Mouse (Mus musculus) macrophage (primary cell): ENCODE measurements around the gene Eif5a. TPM values are rescaled to one million over a fixed set of nuclear protein-coding genes. Genes with fewer than 3 reads are reported as not detected.

Experiments used
- H3K27ac ChIP-seq: fragments of 350-480 bp; formaldehyde crosslinking; 2 replicates; pipeline ENCODE4 v1.9.0; 2021
- H3K36me3 ChIP-seq: fragments of 350-480 bp; formaldehyde crosslinking; 2 replicates; pipeline ENCODE4 v1.9.0; 2021; ENCODE audit errors: inconsistent target
- H3K4me3 ChIP-seq: fragments of 350-480 bp; formaldehyde crosslinking; 2 replicates; pipeline ENCODE4 v1.9.0; 2021; ENCODE audit errors: inconsistent target
- H3K79me2 ChIP-seq: fragments of 350-480 bp; formaldehyde crosslinking; 2 replicates; pipeline ENCODE4 v1.9.0; 2021; ENCODE audit errors: inconsistent target
- WGBS: methylation state at CpG from one replicate; pipeline ENCODE4 v1.1.7; 2026; ENCODE audit warnings: inconsistent platforms; ENCODE audit not compliant: missing documents; 5-methylcytosine and 5-hydroxymethylcytosine counted together
- polyA plus RNA-seq: library from polyadenylated mRNA; stranded (reverse); fragments of 250-400 nt; gene quantifications from 3 replicates; pipeline ENCODE4 v1.2.4, GENCODE M21; 2018; ENCODE audit warnings: inconsistent platforms

Eif5a gene
- polyA plus RNA-seq, 1 experiment from 2014 or later: 339 TPM

DNA sequence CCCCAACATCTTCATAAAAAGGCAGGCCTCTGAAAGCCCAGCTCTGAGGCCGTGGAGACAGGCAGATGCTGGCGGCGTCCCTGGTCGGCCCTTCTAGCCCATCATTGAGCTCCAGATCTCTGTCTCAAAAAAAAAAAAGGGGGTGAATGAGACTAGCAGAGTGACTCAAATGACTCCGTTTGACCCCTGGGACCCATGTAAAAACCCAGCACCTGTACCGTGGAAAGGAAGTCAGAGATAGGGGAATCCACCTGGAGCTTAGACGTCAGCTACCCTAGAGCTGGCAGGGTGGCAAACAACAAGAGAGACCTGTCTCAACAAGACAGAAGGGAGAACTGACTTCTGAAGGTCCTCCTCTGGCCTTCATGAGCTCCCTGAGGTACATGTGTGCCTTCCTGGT, 49.9 kb downstream of the Eif5a start:
- H3K79me2 ChIP-seq: no peaks in the 10 kb centered on the region
- 89% methylated on average over 7 of the region's 7 CpGs for WGBS
- H3K27ac ChIP-seq: no peak overlapping the region
- no peaks in the 10 kb centered on the region for H3K36me3 ChIP-seq
- no peak overlapping the region for H3K4me3 ChIP-seq

DNA sequence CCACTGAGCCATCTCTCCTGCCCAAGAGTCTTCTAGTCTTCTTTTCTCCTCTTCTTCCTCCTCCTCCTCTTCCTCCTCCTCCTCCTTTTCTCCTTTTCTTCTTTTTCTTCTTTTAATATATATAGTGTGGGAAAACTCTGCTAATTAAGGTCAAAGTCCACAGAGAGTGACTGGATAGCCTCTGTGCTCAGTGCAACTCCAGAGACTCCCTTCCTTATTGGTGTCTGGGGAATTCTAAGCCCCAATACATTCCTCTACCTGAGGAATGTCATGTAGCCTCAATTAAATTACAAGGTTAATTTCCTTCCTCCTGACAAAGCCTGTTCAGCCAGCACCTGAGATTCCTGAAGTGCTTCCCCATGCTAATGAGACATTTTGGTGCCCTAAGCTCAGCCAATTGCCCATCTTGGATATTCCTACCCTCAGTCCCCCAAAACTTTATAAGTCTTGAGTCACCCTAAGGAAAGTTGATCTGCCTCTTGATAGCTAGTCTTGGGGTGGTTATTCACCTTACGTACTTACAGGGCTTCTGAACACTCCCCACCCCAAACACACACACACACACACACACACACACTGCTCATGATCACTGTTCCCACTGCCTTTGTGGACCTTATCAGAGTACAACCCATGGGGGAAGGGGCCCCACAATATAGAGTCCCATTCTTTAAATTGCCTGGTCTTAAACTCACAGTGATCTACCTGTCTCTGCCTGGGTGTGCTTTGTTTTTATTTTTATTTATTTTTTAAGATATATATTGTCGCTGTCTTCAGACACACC, 51.3 kb downstream of the Eif5a start:
- Histone ChIP-seq H3K79me2 (no peaks in the 10 kb centered on the region), H3K27ac (no peak overlapping the region), H3K36me3 (no peaks in the 10 kb centered on the region), H3K4me3 (no peak overlapping the region)
- WGBS: 100% methylated on average over 2 of the region's 2 CpGs

DNA sequence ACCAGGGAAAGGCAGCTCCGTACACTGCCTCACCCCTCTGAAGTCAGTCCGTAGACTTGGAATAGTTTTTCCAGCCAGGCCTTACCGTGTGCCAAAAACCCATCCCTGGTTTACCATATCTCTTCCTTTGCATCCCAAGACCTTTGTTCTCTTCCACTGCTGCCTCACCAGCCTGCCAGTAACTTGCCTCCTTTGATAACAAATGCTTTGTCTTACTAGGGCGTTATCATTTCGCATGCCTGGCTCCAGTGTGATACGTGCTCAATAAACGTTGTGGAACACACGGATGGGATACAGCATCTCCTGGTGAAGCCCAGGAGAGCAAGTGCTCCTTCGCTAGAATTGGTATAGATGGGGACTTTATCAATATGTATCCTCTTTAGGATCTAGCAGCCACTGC, 54.4 kb downstream of the Eif5a start:
- Histone ChIP-seq H3K27ac (no peak overlapping the region), H3K79me2 (no peaks in the 10 kb centered on the region), H3K4me3 (no peak overlapping the region), H3K36me3 (no peaks in the 10 kb centered on the region)
- WGBS: 87% methylated on average over 9 of the region's 9 CpGs

Other genes with a start within 250 kb of the Eif5a start
- gene Eif4a1, start 249.5 kb downstream of the Eif5a start, polyA plus RNA-seq: 683 to 1,306 TPM (median 693 TPM) in 3 replicates
- gene Senp3, start 239.9 kb downstream of the Eif5a start, polyA plus RNA-seq: 57.8 to 99.6 TPM (median 77.5 TPM) in 3 replicates
- 16.4 to 43.4 TPM (median 40.3 TPM) in 3 replicates for gene Tnfsf13, start 236.2 kb downstream of the Eif5a start, polyA plus RNA-seq
- 89.2 to 140 TPM (median 130 TPM) in 3 replicates for gene Tnfsf12, start 226.1 kb downstream of the Eif5a start, polyA plus RNA-seq
- 25.2 to 36.9 TPM (median 25.5 TPM) in 3 replicates for gene Tnfsfm13, start 225.9 kb downstream of the Eif5a start, polyA plus RNA-seq
- 63.4 to 133 TPM (median 79.6 TPM) in 3 replicates for gene Polr2a, start 163.3 kb downstream of the Eif5a start, polyA plus RNA-seq
- gene Slc35g3, start 160.0 kb downstream of the Eif5a start, polyA plus RNA-seq: not detected in 3 replicates
- 11.6 to 17.8 TPM (median 12.0 TPM) in 3 replicates for gene Zbtb4, start 156.0 kb downstream of the Eif5a start, polyA plus RNA-seq
- gene Chrnb1, start 126.0 kb downstream of the Eif5a start, polyA plus RNA-seq: not detected in 3 replicates
- gene Fgf11, start 120.1 kb downstream of the Eif5a start, polyA plus RNA-seq: 0.69 to 2.7 TPM (median 2.3 TPM) in 3 replicates
- not detected in 3 replicates for gene Tmem102, start 116.3 kb downstream of the Eif5a start, polyA plus RNA-seq
- gene Gm39566, start 106.7 kb downstream of the Eif5a start, polyA plus RNA-seq: not detected in 3 replicates
- not detected in 3 replicates for gene Spem2, start 103.5 kb downstream of the Eif5a start, polyA plus RNA-seq
- not detected in 3 replicates for gene Spem1, start 99.8 kb downstream of the Eif5a start, polyA plus RNA-seq
- gene Nlgn2, start 84.2 kb downstream of the Eif5a start, polyA plus RNA-seq: 0.80 to 2.1 TPM (median 1.0 TPM) in 3 replicates
- gene Tmem256, start 83.4 kb downstream of the Eif5a start, polyA plus RNA-seq: 71.2 to 302 TPM (median 269 TPM) in 3 replicates
- 23.8 to 38.1 TPM (median 36.6 TPM) in 3 replicates for gene Plscr3, start 75.6 kb downstream of the Eif5a start, polyA plus RNA-seq
- gene Tnk1, start 63.2 kb downstream of the Eif5a start, polyA plus RNA-seq: not detected in 3 replicates
- not detected in 3 replicates for gene Tmem95, start 43.9 kb downstream of the Eif5a start, polyA plus RNA-seq
- gene Kctd11, start 40.6 kb downstream of the Eif5a start, polyA plus RNA-seq: 4.3 to 5.6 TPM (median 5.5 TPM) in 3 replicates
- 0.54 to 0.68 TPM (median 0.62 TPM) in 3 replicates for gene Acap1, start 26.4 kb downstream of the Eif5a start, polyA plus RNA-seq
- gene 2810408A11Rik, start 21.0 kb downstream of the Eif5a start, polyA plus RNA-seq: not detected in 3 replicates
- gene Neurl4, start 20.9 kb downstream of the Eif5a start, polyA plus RNA-seq: 14.9 to 19.2 TPM (median 15.6 TPM) in 3 replicates
- 48.3 to 74.1 TPM (median 49.3 TPM) in 3 replicates for gene Gps2, start 8.1 kb downstream of the Eif5a start, polyA plus RNA-seq
- gene Ybx2, start 13.8 kb upstream of the Eif5a start, polyA plus RNA-seq: not detected in 3 replicates
- 0.13 to 0.50 TPM in 2 of 3 replicates, not detected in the other for gene Slc2a4, start 26.2 kb upstream of the Eif5a start, polyA plus RNA-seq
- gene Cldn7, start 42.8 kb upstream of the Eif5a start, polyA plus RNA-seq: not detected in 3 replicates
- gene Ctdnep1, start 59.2 kb upstream of the Eif5a start, polyA plus RNA-seq: 102 to 235 TPM (median 115 TPM) in 3 replicates
- 29.9 to 51.5 TPM (median 43.1 TPM) in 3 replicates for gene Elp5, start 60.6 kb upstream of the Eif5a start, polyA plus RNA-seq
- gene Gabarap, start 69.2 kb upstream of the Eif5a start, polyA plus RNA-seq: 791 to 1,264 TPM (median 1,032 TPM) in 3 replicates
- gene Phf23, start 73.8 kb upstream of the Eif5a start, polyA plus RNA-seq: 62.4 to 122 TPM (median 77.3 TPM) in 3 replicates
- 10.8 to 21.7 TPM (median 11.8 TPM) in 3 replicates for gene Dvl2, start 78.6 kb upstream of the Eif5a start, polyA plus RNA-seq
- gene Acadvl, start 93.5 kb upstream of the Eif5a start, polyA plus RNA-seq: 31.8 to 39.7 TPM (median 37.2 TPM) in 3 replicates
- gene Dlg4, start 95.0 kb upstream of the Eif5a start, polyA plus RNA-seq: 4.4 to 6.6 TPM (median 4.6 TPM) in 3 replicates
- not detected in 3 replicates for gene Asgr1, start 132.1 kb upstream of the Eif5a start, polyA plus RNA-seq
- gene Asgr2, start 170.7 kb upstream of the Eif5a start, polyA plus RNA-seq: 1.5 to 3.4 TPM in 2 of 3 replicates, not detected in the other
- 1.6 to 5.1 TPM (median 3.1 TPM) in 3 replicates for gene Mgl2, start 208.4 kb upstream of the Eif5a start, polyA plus RNA-seq
- 10.4 to 103 TPM (median 37.8 TPM) in 3 replicates for gene Clec10a, start 234.2 kb upstream of the Eif5a start, polyA plus RNA-seq